Mouse (Mus musculus) spleen, adult 2 months (tissue): ENCODE measurements around the gene Magi1.

ENCODE experiments used
- CTCF ChIP-seq: fragments of 200-500 bp; IDR thresholded peaks from 2 replicates; pipeline ENCODE4 v1.5.1; 2011; ENCODE audit warnings: mild to moderate bottlenecking, inconsistent platforms; ENCODE audit not compliant: insufficient read depth, insufficient read length, insufficient replicate concordance; ENCODE audit errors: extremely low read depth
- POLR2A ChIP-seq: fragments of 200-500 bp; IDR thresholded peaks from 2 replicates; pipeline ENCODE4 v1.6.1; 2011; ENCODE audit warnings: low read depth, low read length, inconsistent platforms

GRCm38 (mm10) chr6:93715181-93716180 lies 568.2 kb downstream of the Magi1 start:
- no peak for TF ChIP-seq CTCF
- TF ChIP-seq POLR2A, result no peak
